Mouse (Mus musculus): ENCODE measurements around the gene Sart3. TPM values are rescaled to one million over a fixed set of nuclear protein-coding genes. Genes with fewer than 3 reads are reported as not detected.

Gene Sart3
- total RNA-seq, 4 experiments from 2014 or later: 43.7 to 57.8 (median 48.9) TPM

DNA sequence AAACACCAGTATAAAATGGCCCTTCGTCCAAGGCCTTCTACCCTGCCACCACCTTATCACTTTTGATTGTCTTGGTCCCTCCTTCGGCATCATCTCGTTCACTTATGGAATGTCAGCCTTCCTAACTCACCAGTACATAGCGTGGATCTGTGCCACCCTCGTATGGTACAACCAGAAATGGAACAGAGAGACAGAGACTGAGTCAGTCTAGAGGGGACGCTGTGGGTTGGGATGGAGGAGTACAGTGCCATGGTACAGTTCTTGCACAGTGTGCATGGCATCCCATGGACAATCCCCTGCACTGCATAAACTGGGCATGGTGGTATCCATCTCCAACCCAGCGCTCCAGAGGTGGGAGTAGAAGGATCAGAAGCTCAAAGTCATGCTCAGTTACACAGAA is 43.6 kb downstream of the Sart3 start:
- no peak for DNase-seq (ENCODE audit: low spot score in 2 of 2)

DNA sequence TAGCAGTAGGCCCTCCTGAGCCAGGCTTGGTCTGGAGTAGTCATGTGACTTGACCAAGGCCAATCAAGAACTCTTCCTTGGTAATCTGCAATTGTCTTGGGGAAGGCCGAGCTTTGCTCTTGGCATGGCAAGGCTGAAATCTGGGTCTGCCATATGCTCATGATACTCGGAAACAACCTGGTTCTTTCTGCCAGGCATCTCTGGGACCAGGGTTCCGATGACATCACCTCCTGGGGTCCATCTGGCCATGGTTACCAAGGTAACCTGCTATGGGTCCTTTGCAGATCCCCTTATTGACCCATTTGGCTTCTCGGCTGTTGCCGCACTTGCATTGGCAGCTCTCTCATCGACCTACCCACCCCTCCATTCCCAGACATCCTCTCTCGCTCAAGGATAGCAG is 44.3 kb downstream of the Sart3 start:
- DNase-seq (ENCODE audit: low spot score in 2 of 2): no peak

DNA sequence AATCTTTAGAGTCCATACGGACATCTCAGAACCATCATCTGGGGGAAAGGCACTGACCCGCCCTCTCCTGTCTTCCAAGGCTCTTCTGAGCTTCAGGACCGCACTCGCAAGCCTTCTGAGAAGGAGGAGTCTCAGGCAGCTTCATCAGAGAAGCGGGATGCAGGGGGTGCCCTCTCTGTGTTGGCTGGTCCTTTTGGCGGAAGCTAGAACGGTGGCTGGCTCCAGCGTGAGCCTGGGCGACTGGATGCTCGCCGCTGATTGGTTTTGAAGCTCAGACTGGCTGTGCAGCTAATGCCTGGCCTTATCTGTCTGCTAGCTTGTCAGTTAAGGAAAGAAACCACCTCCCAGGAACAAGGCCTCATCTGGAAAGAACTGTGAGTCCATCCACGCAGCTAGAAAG is 45.1 kb downstream of the Sart3 start:
- no peak for DNase-seq (ENCODE audit: low spot score in 2 of 2)

DNA sequence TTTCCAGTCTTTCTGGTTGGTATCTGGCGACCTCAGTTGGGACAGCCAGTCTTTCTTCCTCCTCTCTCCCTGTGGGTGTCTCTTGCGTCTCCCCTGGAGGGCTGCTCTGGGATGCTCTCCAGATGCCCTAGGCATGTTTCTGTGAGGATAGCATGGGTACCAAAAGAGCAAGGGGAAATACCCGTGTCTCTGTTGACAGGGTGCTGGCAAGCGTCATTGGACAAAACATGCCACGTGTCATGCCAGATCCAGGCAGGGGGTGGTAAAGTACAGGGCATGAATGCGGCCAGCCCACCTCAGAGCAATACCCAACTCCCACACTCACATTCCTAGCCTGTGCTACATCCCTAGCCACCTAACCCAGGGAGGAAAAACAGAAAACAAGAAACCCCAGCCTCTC is 45.7 kb downstream of the Sart3 start:
- DNase-seq (ENCODE audit: low spot score in 2 of 2): no peak

DNA sequence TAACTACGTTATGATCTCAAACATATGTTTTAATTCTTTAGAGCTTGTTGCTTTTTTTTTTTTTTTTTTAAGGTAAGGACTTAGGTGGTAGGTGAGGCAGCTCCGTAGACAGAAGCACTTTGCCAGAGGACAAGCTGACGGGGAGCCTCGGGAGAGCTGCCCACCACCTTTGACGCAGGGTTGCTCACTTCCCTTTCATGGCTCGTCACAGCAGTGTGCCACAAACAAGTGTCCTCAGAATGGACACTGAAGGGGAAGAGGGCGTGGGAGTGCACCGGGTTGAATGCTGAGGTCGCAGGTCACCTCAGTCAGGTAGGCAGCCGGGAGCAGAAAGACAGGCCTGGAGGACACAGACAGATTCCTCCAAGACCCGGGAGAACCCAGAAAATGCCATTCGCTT is 46.9 kb downstream of the Sart3 start:
- no peak for DNase-seq (ENCODE audit: low spot score in 2 of 2)

DNA sequence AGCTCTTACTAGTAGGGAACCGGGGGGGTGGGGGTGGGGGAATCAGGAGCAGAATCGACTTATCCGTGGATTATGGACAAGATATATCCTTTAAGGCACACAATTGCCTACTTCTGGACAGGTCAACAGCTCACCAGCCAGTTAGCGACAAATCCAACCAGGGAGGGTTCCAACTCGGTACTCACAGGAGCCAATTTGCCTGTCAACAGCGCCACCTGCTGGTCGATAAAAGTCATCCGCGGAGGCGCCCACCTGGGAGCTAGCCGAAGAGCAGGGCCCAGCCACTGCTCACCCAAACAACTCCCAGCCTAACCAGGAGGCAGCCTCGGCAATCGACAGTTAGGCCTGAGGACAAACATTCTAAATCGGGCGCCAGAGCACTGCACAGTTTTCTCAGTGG is 47.9 kb downstream of the Sart3 start, which contains the start of gene 1700069L16Rik:
Gene 1700069L16Rik (minus strand): TSS at position 327 of the 400 bp plus-strand sequence.
- DNase-seq (ENCODE audit: low spot score in 2 of 2): peak; percentile 75 to 92

DNA sequence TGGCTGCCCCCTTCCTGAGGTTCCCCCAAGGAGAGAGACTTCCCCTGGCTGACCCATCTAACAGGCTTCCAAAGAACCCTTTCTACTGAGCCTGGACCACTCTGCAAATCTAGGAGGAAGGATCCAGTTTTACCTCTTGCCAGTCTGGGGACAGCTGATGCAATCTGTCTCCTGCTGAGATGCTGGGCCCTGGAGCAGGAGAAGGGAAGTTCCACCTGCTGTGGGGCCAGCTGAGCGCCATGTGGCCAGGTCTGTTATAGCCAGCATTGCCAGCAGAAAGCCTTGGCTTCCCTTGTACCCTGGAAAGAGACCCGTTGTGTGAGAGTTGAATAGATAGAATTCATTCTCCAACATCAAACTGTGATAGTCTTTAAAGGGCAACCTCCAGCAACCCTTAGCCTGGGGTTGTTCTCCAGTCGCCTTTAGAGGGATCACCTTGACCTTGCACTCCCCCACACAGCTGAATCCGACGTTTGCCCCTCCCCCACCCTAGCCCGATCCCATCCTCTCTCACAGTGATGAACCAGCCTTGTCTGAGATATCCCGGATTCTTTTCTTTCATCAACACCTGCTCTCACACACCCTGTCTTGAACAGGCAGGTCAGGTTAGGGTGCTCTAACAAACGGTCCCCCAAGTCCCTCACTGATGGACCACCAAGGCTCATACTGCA is 48.6 kb downstream of the Sart3 start:
- no peak for DNase-seq (ENCODE audit: low spot score in 2 of 2)

DNA sequence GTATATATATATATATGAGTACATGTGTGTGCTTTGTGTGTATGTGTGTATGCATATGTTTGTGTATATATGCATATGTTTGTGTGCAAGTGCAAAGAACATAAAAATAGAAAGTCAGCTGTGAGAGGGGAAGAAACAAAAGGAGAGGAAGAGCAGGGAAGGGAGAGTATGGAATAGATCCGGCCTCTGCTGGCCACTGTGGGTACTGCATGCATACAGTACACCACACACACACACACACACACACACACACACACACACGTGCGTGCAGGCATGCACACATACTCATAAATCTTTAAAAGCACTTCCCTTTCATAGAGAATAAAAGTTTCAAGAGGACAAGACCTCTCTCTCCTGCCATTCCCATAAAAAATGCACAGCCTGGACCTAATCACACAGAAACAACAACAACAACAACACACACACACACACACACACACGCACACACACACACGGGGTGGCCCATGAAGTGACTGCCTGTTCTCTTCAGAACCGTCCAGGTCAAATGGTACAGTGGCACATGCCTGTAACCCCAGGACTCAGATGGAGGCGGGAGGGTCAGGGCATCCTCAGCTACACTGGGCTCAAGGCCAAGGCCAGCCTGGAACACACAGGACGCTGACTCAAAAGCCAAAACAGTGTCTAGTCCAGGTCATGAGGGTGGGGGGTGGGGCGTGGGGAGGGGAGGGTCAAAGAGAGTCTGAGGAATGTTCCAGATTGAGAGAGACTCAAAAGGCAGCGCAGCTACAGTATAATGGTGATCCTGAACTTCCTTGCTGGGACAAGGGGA is 49.9 kb downstream of the Sart3 start:
- DNase-seq (ENCODE audit: low spot score in 2 of 2): no peak

DNA sequence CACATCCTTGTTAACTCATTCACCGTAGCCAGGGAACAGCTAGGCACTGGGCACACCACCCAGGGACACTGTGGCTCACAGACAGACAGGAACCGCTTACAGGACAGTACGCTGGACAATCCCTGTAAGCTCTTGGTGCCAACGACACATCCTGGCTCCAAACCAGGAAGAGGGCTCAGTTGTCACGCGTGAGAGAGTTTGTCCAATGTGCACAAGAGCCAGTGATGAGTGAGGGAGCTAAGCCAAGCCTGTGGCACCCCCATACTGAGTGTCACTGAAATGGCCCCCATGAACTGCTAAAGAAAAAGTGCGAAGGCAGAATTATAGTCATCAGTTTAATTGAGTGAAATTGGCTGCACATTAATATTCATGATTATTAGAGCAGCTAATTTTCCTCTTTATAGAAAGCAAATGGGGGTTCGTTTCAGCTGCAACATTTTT is 53.1 kb downstream of the Sart3 start:
- no peak for DNase-seq (ENCODE audit: low spot score in 2 of 2)

DNA sequence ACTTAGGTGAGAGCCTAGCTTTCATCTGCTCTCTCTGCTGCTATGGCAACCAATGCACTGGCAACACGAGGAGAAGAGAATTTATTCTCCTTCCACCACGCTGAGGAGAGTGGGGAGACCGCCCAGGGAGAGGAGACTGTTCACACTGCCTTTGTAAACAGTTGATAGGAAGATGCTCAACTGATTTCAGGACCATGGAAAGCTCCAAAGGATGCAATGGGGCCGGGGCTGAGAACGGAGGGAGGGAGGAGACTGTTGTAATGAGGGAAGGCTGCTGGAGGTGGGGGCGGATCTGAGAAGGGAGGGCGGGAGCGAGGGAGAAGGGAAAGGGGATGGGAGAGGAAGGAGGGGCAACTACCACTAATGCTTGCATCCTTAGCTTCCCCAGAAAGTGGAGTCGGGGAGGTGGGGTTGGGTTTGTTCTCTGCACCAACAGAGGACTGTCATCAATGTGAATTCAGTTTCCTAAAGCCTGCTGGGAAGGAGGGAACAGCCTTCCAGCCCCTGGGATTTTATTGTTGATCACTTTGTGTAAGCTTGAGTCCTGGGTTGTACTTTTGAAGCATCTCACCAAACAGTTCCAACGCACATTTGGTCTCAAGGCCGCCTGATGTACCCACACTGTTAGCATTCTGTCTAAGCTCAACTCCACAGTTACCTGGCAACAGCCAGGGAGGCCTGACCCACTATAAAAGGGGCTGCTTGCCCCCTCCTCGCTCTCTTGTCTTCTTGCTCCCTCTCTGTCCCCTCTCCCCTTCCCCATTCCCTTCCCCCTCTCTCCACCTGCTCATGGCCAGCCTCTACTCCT is 55.5 kb downstream of the Sart3 start:
- DNase-seq (ENCODE audit: low spot score in 2 of 2): peak; percentile 57 to 58

DNA sequence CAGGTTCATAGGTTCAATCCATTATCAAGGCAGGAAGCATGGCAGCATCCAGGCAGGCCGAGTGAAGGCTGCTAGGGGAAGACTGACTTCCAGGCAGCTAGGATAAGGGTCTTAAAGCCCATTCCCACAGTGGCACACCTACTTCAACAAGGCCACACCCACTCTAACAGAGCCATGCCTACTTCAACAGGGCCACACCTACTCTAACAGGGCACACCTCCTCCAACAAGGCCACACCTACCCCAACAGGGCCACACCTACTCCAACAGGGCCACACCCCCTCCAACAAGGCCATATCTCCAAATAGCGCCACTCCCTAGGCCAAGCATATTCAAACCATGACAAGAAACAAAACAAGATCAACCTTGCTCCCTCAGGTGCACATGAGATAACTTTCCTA is 59.4 kb downstream of the Sart3 start:
- DNase-seq (ENCODE audit: low spot score in 2 of 2): no peak

DNA sequence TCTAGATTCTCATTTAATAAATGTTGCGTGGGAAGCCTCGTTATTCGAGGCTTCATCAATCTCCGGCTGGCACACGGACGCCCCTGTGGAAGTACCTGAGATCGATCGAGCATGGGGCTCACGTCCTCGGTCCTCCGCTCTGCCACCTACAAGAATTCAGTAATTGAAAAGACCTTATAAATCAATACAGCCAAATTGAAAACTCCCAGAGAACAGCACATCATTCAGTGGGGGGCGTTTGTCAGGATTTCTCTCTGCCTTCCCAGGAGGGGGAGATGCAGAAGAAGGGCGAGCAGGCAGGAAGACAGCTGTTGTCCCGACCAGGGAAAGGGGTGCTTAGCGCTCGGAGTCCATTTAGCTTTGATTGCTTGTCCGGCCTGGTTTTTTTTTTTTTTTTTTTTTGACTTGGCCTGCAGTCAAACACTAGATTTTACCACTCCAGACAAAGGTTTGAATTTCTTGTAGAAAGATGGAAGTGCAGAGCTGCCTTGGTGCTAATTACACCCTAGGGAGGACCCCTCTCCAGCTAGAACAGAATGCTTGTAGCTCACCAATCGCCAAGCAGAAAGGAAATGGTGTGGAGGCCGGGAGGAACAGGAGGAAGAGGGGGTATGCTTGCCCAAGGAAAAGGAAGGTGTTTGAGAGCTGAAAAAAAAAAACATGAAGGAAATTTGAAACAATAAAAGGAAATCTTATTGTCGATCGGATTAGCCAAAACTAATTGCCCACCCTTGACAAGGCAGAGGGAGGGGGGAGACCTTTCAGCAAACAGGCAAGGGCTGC is 68.3 kb downstream of the Sart3 start:
- no peak for DNase-seq (ENCODE audit: low spot score in 2 of 2)

DNA sequence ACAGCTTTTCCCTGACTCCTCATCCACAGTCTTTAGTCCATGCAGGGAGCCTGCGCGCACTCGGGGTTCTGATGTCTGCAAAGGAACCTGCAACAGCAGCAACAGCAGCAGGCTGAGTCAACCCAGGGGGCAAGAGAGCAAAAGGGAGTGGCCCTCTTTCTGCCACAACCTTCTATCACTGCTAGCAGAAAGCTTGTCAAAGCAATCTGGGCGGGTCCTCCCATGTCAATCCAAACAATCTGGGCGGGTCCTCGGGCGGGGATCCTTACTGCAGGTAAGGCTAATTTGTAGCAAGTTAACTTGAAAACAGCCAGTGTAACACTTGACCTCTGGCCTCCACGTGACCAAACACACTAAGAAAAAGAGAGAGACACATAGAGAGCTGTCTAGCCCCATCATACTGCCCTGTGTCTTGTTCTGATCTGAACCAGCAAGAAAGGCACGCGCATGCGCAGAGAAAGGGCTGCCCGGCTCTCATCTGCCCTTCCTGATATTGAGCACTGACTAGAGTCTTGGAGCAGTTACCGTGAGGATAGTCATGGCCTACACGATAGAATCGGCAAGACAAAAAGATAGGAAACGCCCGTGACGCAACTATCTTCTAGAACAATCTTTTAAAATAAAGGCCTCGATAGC is 71.8 kb downstream of the Sart3 start:
- DNase-seq (ENCODE audit: low spot score in 2 of 2): no peak

DNA sequence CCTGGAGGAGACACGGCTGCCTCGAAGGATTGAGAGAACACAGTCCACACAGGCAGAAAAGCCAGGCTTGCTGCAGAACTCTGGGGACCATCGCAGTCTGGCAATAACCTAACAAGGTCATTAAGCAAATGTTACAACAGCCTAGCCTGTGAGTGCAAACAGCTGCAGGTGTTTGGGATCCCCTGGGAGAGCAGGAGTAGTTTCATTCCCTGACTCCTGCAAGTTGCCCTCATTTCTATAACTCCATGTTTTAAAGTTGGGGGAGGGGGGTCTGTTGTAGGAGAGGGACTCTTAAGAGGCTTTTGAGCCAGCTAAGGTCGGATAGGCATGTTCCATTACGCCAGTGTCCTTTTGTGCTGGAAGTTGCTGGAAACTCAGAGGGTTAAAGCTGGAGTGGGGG is 77.9 kb downstream of the Sart3 start:
- no peak for DNase-seq (ENCODE audit: low spot score in 2 of 2)

DNA sequence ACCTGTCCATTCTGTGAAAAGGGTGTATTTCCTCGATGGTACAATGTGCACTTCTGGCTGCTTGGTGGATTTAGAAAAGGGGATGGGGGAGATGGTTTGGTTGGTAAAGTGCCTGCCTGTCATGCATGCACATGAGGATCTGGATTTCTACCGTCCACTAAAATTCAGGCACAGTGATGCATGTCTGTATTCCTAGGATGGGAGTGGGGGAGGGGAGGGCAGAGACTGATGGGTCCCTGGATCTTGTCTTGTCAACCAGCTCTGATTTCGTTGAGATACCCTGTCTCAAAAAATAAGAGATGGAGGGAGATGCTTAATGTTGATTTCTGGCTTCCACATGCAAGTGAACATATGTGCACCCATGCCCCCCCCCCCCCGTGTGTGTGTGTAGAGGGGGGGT is 78.3 kb downstream of the Sart3 start:
- DNase-seq (ENCODE audit: low spot score in 2 of 2): no peak

DNA sequence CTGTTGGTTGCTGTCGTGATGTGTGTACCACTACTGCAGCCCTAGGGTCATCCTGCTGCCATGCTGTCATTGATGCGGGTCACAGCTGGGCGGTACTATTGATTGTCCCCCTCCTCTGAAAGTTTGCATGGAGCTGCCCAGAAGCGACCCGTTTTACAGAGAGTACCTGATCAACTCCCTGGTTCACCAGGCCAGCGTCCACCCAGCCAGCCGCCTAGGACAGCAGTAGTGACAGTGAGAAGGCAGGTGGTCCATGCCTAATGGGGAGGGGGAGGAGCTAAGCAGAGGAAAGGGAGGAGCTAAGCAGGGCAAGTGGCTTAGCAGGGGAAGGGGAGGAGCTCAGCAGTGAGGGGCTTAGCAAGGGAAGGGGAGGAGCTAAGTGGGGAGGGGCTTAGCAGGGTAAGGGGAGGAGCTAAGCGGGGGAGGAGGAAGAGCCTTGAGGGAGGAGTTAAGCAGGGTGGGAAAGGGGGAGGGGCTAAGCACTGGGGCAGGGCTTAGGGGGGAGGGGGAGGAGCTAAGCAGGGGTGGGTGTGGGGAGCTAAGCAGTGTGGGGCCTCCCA is 79.0 kb downstream of the Sart3 start:
- no peak for DNase-seq (ENCODE audit: low spot score in 2 of 2)
